Mouse (Mus musculus): ENCODE data around the gene Serac1.

Gene Serac1

GRCm38 (mm10) chr17:6079287-6080122 lies at the start of gene Serac1, which contains the start of gene Gtf2h5:
Gene Serac1, minus strand, starts transcription at chr17:6079741.
Gene Gtf2h5, plus strand, starts transcription at chr17:6079786.
- DNase-seq (ENCODE audit: low spot score in 2 of 2) = peak; percentile 96 to 97

- DNase-seq (ENCODE audit: low spot score in 2 of 2) = no peak
Observed at GRCm38 (mm10) chr17:6128039-6128438, 48.5 kb upstream of the Serac1 start.

- DNase-seq (ENCODE audit: low spot score in 2 of 2) = no peak
Observed at GRCm38 (mm10) chr17:6125441-6125840, 45.9 kb upstream of the Serac1 start.

GRCm38 (mm10) chr17:6123776-6124175 lies 44.2 kb upstream of the Serac1 start:
- DNase-seq (ENCODE audit: low spot score in 2 of 2) = no peak

GRCm38 (mm10) chr17:6118861-6119260 lies 39.3 kb upstream of the Serac1 start:
- DNase-seq (ENCODE audit: low spot score in 2 of 2) = no peak

- no peak for DNase-seq (ENCODE audit: low spot score in 2 of 2)
Observed at GRCm38 (mm10) chr17:6117917-6118316, 38.4 kb upstream of the Serac1 start.

GRCm38 (mm10) chr17:6117148-6117725 lies 37.7 kb upstream of the Serac1 start:
- no peak for DNase-seq (ENCODE audit: low spot score in 2 of 2)

GRCm38 (mm10) chr17:6115085-6115484 lies 35.5 kb upstream of the Serac1 start:
- no peak for DNase-seq (ENCODE audit: low spot score in 2 of 2)

- no peak for DNase-seq (ENCODE audit: low spot score in 2 of 2)
Observed at GRCm38 (mm10) chr17:6113653-6114052, 34.1 kb upstream of the Serac1 start.

GRCm38 (mm10) chr17:6110956-6111355 lies 31.4 kb upstream of the Serac1 start:
- DNase-seq (ENCODE audit: low spot score in 2 of 2) = no peak

GRCm38 (mm10) chr17:6108175-6108574 lies 28.6 kb upstream of the Serac1 start:
- no peak for DNase-seq (ENCODE audit: low spot score in 2 of 2)

GRCm38 (mm10) chr17:6107015-6107601 lies 27.6 kb upstream of the Serac1 start:
- DNase-seq (ENCODE audit: low spot score in 2 of 2) = peak; percentile 17 to 29

- DNase-seq (ENCODE audit: low spot score in 2 of 2) = peak; percentile 81 to 88
Observed at GRCm38 (mm10) chr17:6106361-6107014, 26.9 kb upstream of the Serac1 start, which contains the start of gene Tulp4. Gene Tulp4, plus strand, starts transcription at chr17:6106437.

GRCm38 (mm10) chr17:6103566-6103965 lies 24.0 kb upstream of the Serac1 start:
- DNase-seq (ENCODE audit: low spot score in 2 of 2) = no peak

- no peak for DNase-seq (ENCODE audit: low spot score in 2 of 2)
Observed at GRCm38 (mm10) chr17:6102287-6102686, 22.7 kb upstream of the Serac1 start.

GRCm38 (mm10) chr17:6097884-6098283 lies 18.3 kb upstream of the Serac1 start:
- peak in 1 of 2 experiments; percentile 31 for DNase-seq (ENCODE audit: low spot score in 2 of 2)

GRCm38 (mm10) chr17:6095579-6095978 lies 16.0 kb upstream of the Serac1 start:
- DNase-seq (ENCODE audit: low spot score in 2 of 2) = no peak

- no peak for DNase-seq (ENCODE audit: low spot score in 2 of 2)
Observed at GRCm38 (mm10) chr17:6091604-6092003, 12.1 kb upstream of the Serac1 start.

GRCm38 (mm10) chr17:6083323-6083890 lies 3.9 kb upstream of the Serac1 start:
- no peak for DNase-seq (ENCODE audit: low spot score in 2 of 2)

GRCm38 (mm10) chr17:6073405-6073804 lies 6.1 kb downstream of the Serac1 start:
- DNase-seq (ENCODE audit: low spot score in 2 of 2) = no peak

GRCm38 (mm10) chr17:6069866-6070265 lies 9.7 kb downstream of the Serac1 start:
- no peak for DNase-seq (ENCODE audit: low spot score in 2 of 2)

- no peak for DNase-seq (ENCODE audit: low spot score in 2 of 2)
Observed at GRCm38 (mm10) chr17:6067613-6068012, 11.9 kb downstream of the Serac1 start.
